ENCODE assay signal across 29 mouse cellular contexts in genomic region chr6:114771502-114771901, GRCm38 (mm10).
DNase-seq lines count a peak whose midpoint lies in the region; TF ChIP-seq lines count a peak whose summit lies in the region.
"Had no signal": no experiment of that assay in that cellular context is flagged by ENCODE, and none has a peak within 500 bp of the region (broad histone marks: within the 10 kb centered on the region; RNA-seq: fewer than 3 reads in every experiment).

No protein-coding gene starts in this region.

- H3K27ac ChIP-seq in gastrocnemius, adult 2 months, result peak overlapping the region; percentile 81; the same call in 1 of the 2 replicates
- H3K27ac ChIP-seq in left cerebral cortex, adult 2 months, result peak overlapping the region; percentile 54; the same call in 1 of the 2 replicates
- H3K27ac ChIP-seq: embryonic facial prominence, embryonic 10.5 days; embryonic facial prominence, embryonic 13.5 days; forebrain, embryonic 12.5 days; forebrain, embryonic 15.5 days; heart, adult 2 months; heart, embryonic 10.5 days; heart, embryonic 13.5 days; hindbrain, embryonic 14.5 days; hindbrain, postnatal 0 days had no signal

- no peak for TF ChIP-seq CTCF in gastrocnemius, adult 2 months (IDR thresholded peaks at IDR 0.05)
- no peak for TF ChIP-seq CTCF in left cerebral cortex, adult 2 months (IDR thresholded peaks at IDR 0.05)

- no peak for DNase-seq in gastrocnemius, adult 2 months
- no peak for DNase-seq in gastrocnemius, postnatal 36 days
- peak in 1 of 2 experiments; percentile 16 for DNase-seq in left cerebral cortex, adult 2 months (ENCODE audit: extremely low spot score in 1 of 2, low spot score in 2 of 2)
- no peak for DNase-seq in left cerebral cortex, postnatal 4 days
- peak; percentile 65 for DNase-seq in right cerebral cortex, adult 18-20 months
- DNase-seq in right cerebral cortex, postnatal 10 days (ENCODE audit: low spot score in 2 of 2), result no peak
- peak; percentile 71 for DNase-seq in brain, adult 2 months (ENCODE audit: low read depth, low spot score)
- DNase-seq in adrenal gland, postnatal 4 days (ENCODE audit: low spot score in 2 of 2), result no peak
- DNase-seq: adrenal gland, postnatal 10 days; adrenal gland, postnatal 36 days; B cell, adult 2 months; cerebellum, adult 11-12 months; cerebellum, adult 8-10 months; cerebellum, postnatal 10 days; cerebellum, postnatal 36 days; embryo, embryonic 11 days; gastrocnemius, postnatal 25 days; heart, adult 2 months; heart, postnatal 14 days; heart, postnatal 4 days had no signal

- H3K4me3 ChIP-seq in gastrocnemius, adult 2 months, result no peak overlapping the region
- H3K4me3 ChIP-seq in left cerebral cortex, adult 2 months, result no peak overlapping the region
- H3K4me3 ChIP-seq: embryonic facial prominence, embryonic 10.5 days; embryonic facial prominence, embryonic 13.5 days; erythroblast, embryonic 14.5 days; forebrain, embryonic 12.5 days; forebrain, embryonic 15.5 days; heart, adult 2 months; heart, embryonic 10.5 days; heart, embryonic 13.5 days had no signal

- intact Hi-C loops in gastrocnemius, adult 2 months (cut with DNase I), result no loop called here
- intact Hi-C loops in gastrocnemius, postnatal 36 days (cut with DNase I), result no loop called here
- intact Hi-C loops in left cerebral cortex, adult 2 months (cut with DNase I), result no loop called here
- intact Hi-C loops in left cerebral cortex, postnatal 4 days (cut with DNase I), result no loop called here

Comparison
In these comparisons a context has a peak if more than half of its experiments do, and no peak if none do; other contexts are left out.
1. DNase-seq: peak in right cerebral cortex, adult 18-20 months (single experiment) and brain, adult 2 months (single experiment); none in gastrocnemius, adult 2 months (single experiment), gastrocnemius, postnatal 36 days (0 of 2), left cerebral cortex, postnatal 4 days (single experiment), right cerebral cortex, postnatal 10 days (0 of 2) and adrenal gland, postnatal 4 days (0 of 2).